Mouse (Mus musculus) lung, adult 18-20 months (tissue): ENCODE results near the gene Sdc4.
A peak's percentile ranks its signal among the peaks of the same experiment; 100 is the strongest.

Experiments used
- DNase-seq, 2 experiments: peaks; one replicate each; pipeline ENCODE4 v3.0.0; 2022; ENCODE audit warnings: mixed read lengths in 2 of 2

Gene Sdc4

DNA sequence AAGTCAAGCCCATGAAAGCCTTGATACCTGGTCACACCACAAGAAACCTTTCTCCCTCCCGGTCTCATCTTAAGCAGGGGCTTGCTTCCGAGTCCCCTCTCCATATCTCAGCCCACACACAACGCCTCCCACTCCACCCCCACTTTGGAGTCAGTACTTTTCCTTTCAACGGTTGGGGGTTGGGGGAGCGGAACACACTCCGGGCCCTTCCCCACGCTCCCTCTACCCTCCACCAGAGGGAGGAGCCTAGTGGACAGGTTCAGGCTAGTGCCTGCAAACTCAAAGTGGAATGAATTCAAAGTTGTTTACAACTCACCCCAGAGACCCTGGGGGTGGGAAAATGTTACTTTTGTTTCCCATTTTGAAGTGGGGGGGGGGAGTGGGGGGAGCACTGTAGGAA is 13.0 kb downstream of the Sdc4 start:
- peak in 1 of 2 experiments; percentile 71 for DNase-seq

- DNase-seq, result no peak
Observed at GRCm38 (mm10) chr2:164429881-164430615, 13.6 kb downstream of the Sdc4 start.

DNA sequence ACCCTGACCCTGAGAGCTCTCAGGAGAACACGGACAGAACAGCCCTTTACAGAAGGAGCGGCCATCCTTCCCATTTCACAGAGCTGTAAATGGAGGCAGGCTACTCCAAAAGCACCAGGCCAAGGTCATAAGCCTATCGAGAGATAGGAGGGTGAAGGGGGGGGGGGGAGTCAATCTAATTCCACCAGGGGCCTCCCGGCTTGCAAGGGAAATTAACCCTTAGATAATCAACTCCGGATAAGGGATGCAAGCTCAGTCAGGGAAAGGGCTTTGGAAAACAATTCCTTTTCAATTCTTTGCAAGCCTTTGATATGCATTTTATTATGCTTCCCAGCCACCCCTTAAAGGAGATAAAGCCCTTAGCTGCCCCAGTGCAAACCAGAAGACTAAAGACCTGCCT is 15.2 kb downstream of the Sdc4 start:
- no peak for DNase-seq

GRCm38 (mm10) chr2:164426952-164427351 is 16.7 kb downstream of the Sdc4 start:
- DNase-seq, result no peak

GRCm38 (mm10) chr2:164426121-164426520 is 17.6 kb downstream of the Sdc4 start:
- no peak for DNase-seq

DNA sequence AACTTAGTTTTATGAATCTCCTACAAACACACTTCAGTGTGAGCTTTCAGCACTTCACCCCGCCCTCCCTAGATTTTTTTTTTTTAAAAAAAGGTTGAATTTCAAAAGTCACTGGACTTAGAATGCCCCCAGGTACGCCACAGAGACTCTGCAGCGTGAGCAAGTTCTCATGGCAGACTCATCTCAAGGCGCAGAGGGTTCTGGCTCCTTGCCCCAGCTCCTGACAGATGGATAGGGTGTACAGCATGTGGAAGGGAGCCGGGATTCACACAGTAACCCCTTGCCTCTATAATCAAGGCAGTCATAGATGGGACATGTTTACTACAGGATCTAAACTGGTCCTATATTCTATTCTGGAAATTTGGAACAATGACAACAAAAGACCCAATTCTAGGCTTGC is 18.3 kb downstream of the Sdc4 start:
- no peak for DNase-seq

DNA sequence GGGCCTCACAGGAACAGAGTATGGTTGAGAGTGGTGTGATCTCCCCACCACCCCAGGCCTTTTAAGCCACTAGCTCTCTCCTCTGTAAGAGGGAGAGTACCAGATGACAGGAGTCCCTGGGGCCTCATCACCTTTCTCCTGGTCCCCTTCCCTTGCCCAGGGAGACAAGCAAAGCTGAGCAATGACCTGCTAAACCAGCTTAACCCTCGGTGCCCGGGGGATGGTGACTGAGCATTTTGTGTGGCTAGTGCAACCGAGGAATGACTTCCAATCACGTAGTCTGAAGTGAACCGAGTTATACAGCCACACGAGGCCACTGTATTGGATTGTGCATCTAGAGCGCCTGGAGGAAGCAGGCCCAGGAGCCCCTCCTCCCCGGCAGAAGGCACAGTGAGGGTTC is 19.3 kb downstream of the Sdc4 start:
- no peak for DNase-seq

DNA sequence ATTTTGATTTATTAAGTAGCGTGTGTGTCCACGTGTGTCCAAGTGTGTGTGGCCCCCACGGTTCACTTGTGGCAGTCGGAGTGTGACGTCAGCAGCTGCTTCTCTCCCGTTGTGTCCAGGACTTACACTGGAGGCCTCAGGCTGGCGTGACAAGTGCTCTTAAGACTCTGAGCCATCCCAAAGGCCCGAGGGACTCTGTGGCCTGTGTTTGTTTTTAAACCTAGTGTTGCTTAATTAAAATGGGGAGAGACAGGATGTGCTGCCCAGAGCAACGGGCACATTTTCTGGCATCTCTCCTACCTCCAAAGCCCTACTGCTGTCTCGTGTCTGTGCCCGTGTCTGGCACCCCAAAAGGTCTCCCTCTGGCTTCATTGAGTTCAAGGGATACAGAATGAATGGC is 20.2 kb downstream of the Sdc4 start:
- no peak for DNase-seq

- no peak for DNase-seq
Observed at GRCm38 (mm10) chr2:164422675-164423393, 20.9 kb downstream of the Sdc4 start.

GRCm38 (mm10) chr2:164421979-164422378 is 21.7 kb downstream of the Sdc4 start:
- no peak for DNase-seq

DNA sequence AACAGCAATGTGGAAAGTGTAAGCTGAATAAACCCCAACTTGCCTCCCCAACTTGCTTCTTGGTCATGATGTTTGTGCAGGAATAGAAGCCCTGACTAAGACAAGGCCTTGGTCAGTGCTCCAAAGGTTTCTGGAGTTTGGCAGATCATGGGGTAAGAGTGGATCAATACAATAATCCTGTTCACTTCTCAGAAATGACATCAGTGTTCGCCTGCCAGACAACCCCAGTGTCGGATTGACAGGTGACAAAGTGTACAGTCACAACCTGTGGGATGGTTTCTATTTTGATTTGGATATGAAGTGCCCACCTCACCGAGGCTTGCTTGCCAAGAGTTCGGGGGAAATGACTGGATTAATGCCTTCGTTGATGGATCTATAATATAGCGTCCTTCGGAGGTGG is 22.4 kb downstream of the Sdc4 start:
- DNase-seq, result no peak

DNA sequence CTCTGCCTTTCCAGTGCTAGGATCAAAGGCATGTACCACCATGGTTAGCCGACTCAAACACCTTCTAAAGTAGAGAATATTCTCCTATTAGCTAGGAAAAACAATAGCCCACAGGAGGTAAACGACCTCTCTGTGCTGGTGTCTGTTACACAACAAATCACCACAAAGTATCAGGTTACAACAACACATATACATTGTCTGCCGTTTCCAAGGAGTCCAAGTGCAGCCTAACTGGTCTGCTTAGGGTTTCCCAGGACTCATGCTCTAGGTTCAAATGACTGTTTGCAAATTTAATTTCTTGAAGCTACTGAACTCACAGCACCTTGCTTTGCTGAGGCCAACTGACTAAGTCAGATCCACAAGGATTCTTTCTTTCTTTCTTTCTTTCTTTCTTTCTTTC is 24.2 kb downstream of the Sdc4 start:
- no peak for DNase-seq

GRCm38 (mm10) chr2:164418308-164418875 is 25.3 kb downstream of the Sdc4 start:
- DNase-seq, result no peak

DNA sequence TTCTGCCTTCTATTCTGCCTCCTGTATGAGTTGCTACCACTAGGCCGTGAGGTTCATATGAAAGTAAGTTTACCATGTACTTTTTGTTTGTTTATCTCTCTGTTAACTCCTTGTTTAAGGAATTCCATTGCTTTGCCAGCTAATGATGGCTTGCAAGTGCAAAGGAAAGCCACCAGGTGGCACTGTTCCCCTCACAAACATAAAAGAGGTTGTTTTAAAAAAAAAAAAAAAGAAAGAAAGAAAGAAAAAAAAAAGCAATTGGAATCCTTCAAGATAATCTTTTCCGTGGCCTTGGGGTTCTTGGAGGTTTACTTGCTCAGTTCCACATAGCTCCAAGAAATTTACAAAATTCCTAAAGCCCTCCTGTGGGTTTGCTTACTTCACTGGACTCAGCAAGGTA is 26.5 kb downstream of the Sdc4 start:
- no peak for DNase-seq

- no peak for DNase-seq
Observed at GRCm38 (mm10) chr2:164414581-164414980, 29.1 kb downstream of the Sdc4 start.

- DNase-seq, result no peak
Observed at GRCm38 (mm10) chr2:164414167-164414566, 29.5 kb downstream of the Sdc4 start.

DNA sequence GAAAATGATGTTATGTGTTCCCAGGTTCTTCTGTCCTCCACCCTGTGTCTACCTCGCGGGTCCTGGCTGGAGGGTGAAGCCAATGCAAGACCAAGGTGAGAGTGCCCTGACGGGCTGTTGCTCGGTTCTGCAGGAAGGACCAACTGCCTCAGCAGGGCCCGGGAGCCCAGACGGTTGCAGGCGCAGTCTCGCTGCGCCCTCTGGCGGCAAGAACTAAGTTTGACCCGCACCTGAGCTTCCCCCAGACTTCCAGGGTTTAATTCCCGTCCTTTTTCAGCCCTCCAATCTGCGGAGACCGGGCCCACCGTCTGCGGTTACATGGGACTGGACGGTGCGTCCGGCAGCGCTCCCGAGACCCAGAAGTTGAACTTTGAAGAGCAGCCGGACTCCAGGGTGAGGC is 36.0 kb downstream of the Sdc4 start:
- DNase-seq, result peak; percentile 64 to 76

- DNase-seq, result peak in 1 of 2 experiments; percentile 39
Observed at GRCm38 (mm10) chr2:164405519-164405918, 38.2 kb downstream of the Sdc4 start.

- no peak for DNase-seq
Observed at GRCm38 (mm10) chr2:164405060-164405459, 38.6 kb downstream of the Sdc4 start, which contains the start of gene Matn4. TSS of gene Matn4 (minus strand) at chr2:164405160.

DNA sequence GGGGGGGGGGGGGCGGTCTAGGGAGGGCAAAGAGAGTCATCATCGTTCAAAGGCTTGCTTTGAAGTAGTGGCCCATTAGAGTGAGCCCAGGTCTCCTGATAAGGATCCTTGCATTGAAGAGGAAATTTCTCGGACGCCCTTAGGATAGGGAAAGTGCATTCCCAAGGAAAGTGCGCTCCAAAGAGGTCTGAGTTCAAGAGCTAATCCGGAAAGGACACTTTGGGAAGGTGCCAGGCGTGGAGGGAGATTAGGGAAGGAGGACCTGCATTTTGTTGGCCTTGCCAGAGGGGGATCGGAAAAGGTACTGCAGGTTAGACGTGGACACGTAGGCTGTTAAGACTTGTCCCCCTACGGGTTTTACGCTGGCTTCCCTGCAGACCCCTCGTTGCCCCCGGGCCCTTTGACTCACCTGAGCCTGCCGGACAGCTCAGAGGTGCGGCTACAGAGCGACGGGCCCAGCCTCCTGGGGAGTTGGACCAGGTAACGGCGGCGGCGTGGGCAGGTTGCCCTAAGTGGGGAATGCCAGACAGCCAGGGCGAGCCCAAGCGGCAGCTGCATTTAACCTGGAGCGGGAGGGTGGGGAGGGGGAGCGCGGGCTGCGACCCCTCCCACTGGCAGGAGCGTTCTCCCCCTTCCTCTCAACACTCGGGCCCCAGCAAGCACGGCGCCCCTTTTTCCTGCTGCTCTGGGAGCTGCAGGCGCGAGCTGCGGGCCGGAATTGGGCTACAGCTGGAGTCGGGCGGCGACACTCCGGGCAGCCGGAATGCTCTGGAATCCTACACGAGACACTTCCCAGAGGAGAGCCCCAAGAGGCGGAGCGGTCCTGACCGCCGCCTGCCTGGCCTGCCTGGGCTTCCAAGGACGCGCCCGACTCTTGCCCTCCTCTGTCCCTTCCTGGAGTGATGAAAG is 39.4 kb downstream of the Sdc4 start:
- DNase-seq, result peak; percentile 87 to 89

- DNase-seq, result peak; percentile 69 to 82
Observed at GRCm38 (mm10) chr2:164403396-164404081, 40.1 kb downstream of the Sdc4 start.

DNA sequence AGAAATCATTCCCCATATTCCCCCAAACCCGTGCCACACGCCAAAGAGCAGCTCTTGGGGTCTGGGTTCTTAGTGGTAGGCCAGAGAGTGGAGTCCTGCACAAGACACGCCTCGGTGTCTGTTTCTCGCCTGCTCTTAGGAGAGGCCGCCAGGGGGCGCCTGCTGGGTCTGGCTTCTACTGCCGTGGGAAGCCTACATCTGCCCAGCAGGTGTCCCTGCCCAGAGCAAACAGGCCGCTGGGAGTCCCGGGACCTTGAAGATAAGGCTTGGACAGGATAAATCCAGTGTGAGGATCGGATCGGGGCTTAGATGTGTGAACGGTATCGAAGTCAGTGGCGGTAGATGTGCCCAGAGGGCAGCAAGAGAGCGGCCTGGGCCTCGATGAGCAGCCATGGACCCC is 40.8 kb downstream of the Sdc4 start, which contains the start of gene Rbpjl:
TSS of gene Rbpjl (plus strand) at position 236 of the 400 bp plus-strand sequence.
- DNase-seq, result peak; percentile 80 to 85
